Mouse (Mus musculus) lung, embryonic 15.5 days (tissue): ENCODE data around the gene Mcpt1. TPM values are rescaled to one million over a fixed set of nuclear protein-coding genes. Genes with fewer than 3 reads are reported as not detected.

Source experiments
- polyA plus RNA-seq: library from polyadenylated mRNA; unstranded; fragments of >200 nt; fragmentation: Nextera tagmentation; extraction: Ambion mirVana; gene quantifications from 2 replicates; pipeline ENCODE4 v1.2.1, GENCODE M21; 2015

Gene Mcpt1
- polyA plus RNA-seq, 1 experiment from 2014 or later, result not detected

Other genes with a start within 250 kb of the Mcpt1 start
- 14.3 and 18.0 TPM in 2 replicates for gene Adcy4, start 233.9 kb upstream of the Mcpt1 start, polyA plus RNA-seq
- gene Ripk3, start 229.1 kb upstream of the Mcpt1 start, polyA plus RNA-seq, result 43.4 and 45.6 TPM in 2 replicates
- gene Nfatc4, start 194.8 kb upstream of the Mcpt1 start, polyA plus RNA-seq, result 50.9 and 52.7 TPM in 2 replicates
- 19.5 and 19.7 TPM in 2 replicates for gene Nynrin, start 164.0 kb upstream of the Mcpt1 start, polyA plus RNA-seq
- 0.88 and 1.2 TPM in 2 replicates for gene Cbln3, start 133.6 kb upstream of the Mcpt1 start, polyA plus RNA-seq
- 18.3 and 18.8 TPM in 2 replicates for gene Khnyn, start 133.0 kb upstream of the Mcpt1 start, polyA plus RNA-seq
- 51.8 and 52.9 TPM in 2 replicates for gene Sdr39u1, start 117.7 kb upstream of the Mcpt1 start, polyA plus RNA-seq
- gene Cma1, start 73.3 kb upstream of the Mcpt1 start, polyA plus RNA-seq, result 4.3 and 5.9 TPM in 2 replicates
- gene Cma2, start 67.0 kb upstream of the Mcpt1 start, polyA plus RNA-seq, result not detected in 2 replicates
- gene Mcpt9, start 12.5 kb downstream of the Mcpt1 start, polyA plus RNA-seq, result not detected in 2 replicates
- not detected in 2 replicates for gene Mcpt2, start 24.1 kb downstream of the Mcpt1 start, polyA plus RNA-seq
- 0.14 and 0.40 TPM in 2 replicates for gene Mcpt4, start 44.3 kb downstream of the Mcpt1 start, polyA plus RNA-seq
- gene Mcpt8, start 67.3 kb downstream of the Mcpt1 start, polyA plus RNA-seq, result 1.1 and 1.6 TPM in 2 replicates
- gene Ctsg, start 84.6 kb downstream of the Mcpt1 start, polyA plus RNA-seq, result not detected in 2 replicates
- not detected in 2 replicates for gene Gzme, start 102.7 kb downstream of the Mcpt1 start, polyA plus RNA-seq
- gene Gzmd, start 114.6 kb downstream of the Mcpt1 start, polyA plus RNA-seq, result not detected in 2 replicates
- gene Gzmg, start 141.6 kb downstream of the Mcpt1 start, polyA plus RNA-seq, result not detected in 2 replicates
- gene Gzmn, start 156.6 kb downstream of the Mcpt1 start, polyA plus RNA-seq, result not detected in 2 replicates
- not detected in 2 replicates for gene Gzmf, start 193.4 kb downstream of the Mcpt1 start, polyA plus RNA-seq
- gene Gzmc, start 216.7 kb downstream of the Mcpt1 start, polyA plus RNA-seq, result not detected in 2 replicates
- gene Gzmb, start 244.3 kb downstream of the Mcpt1 start, polyA plus RNA-seq, result 1.2 and 1.6 TPM in 2 replicates